Mouse (Mus musculus) gastrocnemius, adult 18-20 months (tissue): ENCODE data around the gene Cacng1. TPM values are rescaled to one million over a fixed set of nuclear protein-coding genes. Genes with fewer than 3 reads are reported as not detected.

ENCODE experiments used
- DNase-seq: peaks from one replicate; pipeline ENCODE4 v3.0.0; 2021; ENCODE audit warnings: low spot score
- total RNA-seq, 2 experiments: library from RNA; stranded (reverse); gene quantifications; 2 replicates each; pipeline ENCODE4 v1.2.3; 2021

Gene Cacng1
- total RNA-seq, 2 experiments from 2014 or later = 326 to 377 TPM

DNA sequence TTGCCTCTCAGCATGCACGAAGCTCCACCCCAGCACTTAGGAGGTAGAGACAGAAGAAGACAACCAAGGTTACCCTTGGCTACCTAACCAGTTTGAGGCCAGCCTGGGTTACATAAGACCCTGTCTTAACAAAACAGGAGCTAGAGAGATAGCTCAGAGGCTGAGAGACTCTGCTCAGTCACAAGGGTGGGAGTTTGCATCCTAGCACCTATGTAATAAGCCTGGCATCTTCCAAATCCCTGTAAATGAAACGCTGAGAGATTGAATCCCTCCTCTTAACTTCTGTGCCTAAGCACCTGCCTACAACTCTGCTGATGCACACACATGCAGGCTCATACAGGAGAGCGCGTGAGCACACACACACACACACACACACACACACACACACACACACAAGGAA lies 55.9 kb downstream of the Cacng1 start:
- no peak for DNase-seq

DNA sequence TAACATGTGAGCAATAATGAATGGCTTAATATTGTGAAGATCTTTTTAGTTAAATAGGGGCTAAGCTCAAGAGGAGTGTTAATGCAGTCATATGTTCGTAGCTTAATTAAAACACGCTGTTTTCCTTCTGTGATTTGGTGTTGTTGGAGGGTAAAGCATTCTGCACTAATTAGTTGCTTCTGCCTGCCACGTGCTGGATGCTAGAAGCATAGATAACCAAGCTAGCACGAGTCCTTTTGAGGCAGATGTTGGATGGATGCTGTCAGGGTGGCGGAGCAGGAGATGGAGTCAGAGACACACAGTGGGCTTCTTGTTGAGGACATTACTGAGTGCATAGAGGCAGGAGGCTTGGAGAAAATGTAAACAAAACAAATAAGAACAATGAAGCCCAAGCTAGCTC lies 59.2 kb downstream of the Cacng1 start:
- DNase-seq = no peak

DNA sequence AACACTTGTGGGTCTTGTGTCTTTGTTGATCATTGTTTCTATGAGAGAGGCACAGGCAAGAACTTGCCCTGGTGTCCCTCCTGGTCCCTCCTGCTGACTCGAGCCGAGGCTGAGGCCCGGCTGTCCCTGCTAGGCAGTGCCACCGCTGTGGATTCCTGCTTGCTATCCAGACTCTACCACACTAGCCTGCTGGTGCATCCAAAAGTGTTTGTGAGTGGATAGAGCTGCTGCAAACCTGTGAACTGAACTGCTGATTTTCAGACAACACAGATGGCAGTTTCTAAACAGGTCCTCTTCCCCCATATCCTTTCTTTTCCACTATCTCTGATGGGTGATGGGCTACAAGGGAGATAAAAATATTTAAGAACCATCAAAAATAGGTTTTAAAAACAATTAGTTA lies 60.8 kb downstream of the Cacng1 start:
- no peak for DNase-seq

Other genes with a start within 250 kb of the Cacng1 start
- gene Pitpnc1, start 245.8 kb downstream of the Cacng1 start, total RNA-seq = 10 to 100 TPM; 73.8 to 93.7 TPM
- gene Psmd12, start 237.0 kb downstream of the Cacng1 start, total RNA-seq = 100 to 1,000 TPM; 101 to 110 TPM
- 10 to 100 TPM; 17.6 to 18.2 TPM for gene Helz, start 168.6 kb downstream of the Cacng1 start, total RNA-seq
- not detected for gene Cacng4, start 78.0 kb upstream of the Cacng1 start, total RNA-seq
- gene Cacng5, start 198.5 kb upstream of the Cacng1 start, total RNA-seq = not detected